Mouse (Mus musculus) c-Kit-positive CD71-negative TER-119-negative erythroid progenitor cells, embryonic 14.5 days (primary cell): ENCODE measurements around the gene Uqcc1.
A peak's percentile ranks its signal among the peaks of the same experiment; 100 is the strongest.

ENCODE experiments used
- DNase-seq: peaks from one replicate; pipeline ENCODE4 v3.0.0-alpha.2; 2013; ENCODE audit warnings: low read depth

The Uqcc1 gene

DNA sequence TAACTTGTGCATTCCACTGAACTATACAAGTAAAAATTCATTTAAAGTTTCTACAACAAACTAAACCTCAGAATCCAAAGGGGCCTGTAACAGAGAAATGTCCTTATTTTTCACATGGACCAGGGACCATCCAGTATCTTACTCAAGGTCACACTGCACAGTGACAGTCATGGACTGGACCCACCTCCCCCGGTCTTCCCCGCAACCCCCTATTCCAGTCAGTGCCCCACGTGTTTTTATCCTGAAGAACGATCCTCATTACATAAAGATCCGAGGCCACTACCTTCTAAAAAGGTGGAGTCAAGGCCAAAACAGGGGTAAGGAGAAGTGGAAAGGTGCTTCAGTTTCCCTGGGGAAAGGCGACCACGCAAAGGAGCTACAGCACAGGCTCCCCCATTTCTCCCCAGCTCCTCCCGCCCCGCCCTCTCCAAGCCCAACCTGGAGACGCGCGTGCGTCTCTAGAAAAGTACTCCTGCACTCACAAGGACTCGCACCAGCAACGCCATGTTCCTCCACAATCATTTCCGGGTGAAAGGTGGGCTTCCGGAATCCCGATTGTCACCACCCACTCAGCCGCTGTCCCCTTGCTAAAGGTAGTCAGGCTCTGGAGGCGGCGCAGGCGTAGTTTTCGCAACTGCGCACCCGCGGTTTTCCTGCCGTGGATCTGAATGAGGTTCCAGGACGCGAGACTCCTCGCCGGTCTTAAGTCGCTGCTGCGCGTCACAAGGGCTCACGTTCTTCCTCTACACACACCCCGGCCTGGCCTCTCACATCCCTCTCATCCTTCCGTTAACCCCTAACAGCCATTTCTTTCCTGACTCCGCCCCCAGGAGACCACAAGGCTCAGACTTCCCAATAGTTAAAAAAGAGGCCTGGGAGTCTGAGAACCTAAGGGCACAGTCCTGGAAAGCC, at the start of gene Uqcc1:
Uqcc1 (minus strand) TSS at position 780 of the 912 bp plus-strand sequence.
- DNase-seq, result peak; percentile 96

GRCm38 (mm10) chr2:155979328-155979991, 49.4 kb upstream of the Uqcc1 start:
- DNase-seq, result peak; percentile 55

- no peak for DNase-seq
Observed at GRCm38 (mm10) chr2:155974087-155974731, 44.1 kb upstream of the Uqcc1 start.

DNA sequence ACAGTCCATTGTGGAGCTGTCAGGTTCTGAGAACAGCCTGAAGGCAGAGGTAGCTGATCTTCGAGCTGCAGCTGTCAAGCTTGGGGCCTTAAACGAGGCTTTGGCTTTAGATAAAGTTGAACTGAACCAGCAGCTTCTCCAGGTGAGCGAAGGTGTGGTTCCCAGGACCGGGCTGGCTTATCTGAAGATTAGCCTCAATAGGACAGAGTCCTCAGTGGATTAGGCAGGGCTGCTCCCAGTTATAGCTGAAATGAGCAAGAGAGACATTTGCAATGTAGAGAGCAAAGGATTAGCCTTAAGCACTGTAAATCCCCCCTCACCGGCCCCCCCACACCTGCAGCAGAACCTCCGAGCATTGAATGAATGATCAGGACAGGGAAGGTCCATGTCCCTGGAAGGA, 43.2 kb upstream of the Uqcc1 start:
- no peak for DNase-seq

DNA sequence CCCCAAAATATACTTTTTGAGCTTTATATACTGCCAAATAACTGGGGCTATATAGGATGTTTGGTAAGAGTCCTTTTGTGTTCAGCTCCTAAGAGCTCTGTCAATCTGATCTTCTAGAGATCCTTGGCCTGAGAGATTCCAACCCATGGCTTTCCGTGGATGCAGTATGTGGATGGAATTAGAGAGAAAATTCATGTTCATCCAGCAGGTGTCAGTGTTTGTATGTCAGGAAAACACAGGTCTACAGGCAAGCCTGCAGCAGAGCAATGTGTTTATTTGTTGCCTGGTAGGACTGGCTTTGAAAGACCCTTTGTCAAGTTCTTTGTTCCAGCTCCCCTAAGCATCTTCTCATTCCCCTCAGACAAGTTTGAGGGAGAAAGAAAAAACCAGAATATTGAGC, 32.9 kb upstream of the Uqcc1 start:
- DNase-seq, result no peak

GRCm38 (mm10) chr2:155961862-155962261, 31.8 kb upstream of the Uqcc1 start:
- no peak for DNase-seq

DNA sequence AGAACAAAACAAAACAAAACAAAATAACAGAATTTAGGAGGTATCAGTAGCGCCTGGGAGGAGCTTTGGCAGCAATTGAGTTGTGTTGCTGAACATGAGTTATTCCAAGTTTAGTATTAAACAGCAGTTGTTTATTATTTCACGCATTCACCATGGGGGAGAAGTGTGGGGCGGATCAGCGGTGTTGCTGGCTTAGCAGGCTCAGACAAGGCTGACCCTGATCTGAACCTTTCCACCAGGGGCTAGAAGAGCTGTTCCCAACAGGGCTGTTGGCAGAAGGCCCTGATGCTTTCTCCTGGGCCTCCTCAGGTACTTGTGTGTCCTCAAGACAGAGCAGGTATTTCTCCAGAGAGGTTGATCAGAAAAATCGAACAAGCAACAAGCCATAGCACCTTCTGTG, 29.9 kb upstream of the Uqcc1 start:
- DNase-seq, result no peak

DNA sequence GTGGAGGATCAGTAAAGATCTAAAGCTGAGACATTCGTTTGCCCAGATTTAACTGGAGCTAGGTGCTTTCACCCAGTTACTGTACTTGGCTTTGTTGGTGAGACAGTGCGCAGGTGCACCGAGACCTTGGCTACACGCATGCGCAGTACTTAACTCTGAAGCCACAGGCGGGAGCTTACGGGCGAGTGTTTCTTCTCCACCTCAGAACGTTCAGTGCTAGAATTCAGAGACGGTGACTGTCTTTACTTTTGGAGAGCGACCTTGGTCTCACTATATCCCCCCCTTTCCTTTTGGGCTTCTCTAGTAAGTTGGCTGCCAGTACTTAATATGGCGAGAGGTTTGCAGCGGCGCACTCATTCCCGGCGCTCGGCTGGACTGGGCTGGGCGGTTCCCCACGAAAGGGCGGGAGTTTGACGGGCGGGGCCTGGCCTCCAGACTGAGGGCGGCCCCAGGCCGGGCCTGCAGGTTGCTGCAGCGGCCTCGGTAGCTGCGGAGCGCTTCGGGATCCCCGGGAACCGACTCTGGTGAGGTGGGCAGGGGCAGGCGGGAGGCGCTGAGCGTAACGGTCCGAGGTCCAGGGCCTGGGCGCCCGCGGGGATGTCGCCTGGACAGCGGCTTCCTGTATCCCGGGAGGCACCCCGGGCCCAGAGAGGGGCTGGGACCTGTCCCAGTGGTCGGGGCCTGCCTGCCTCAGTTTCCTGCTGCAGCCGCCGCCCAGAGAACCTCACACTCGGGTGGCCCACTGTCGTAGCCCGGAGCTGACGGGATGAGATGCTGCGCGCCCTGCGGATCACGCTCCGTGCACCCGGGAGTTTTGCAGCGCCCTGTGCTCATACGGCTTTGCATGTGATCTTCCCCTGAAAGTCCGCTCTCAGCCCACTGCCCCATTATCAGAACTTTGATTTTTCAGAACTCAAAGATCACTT, 26.3 kb upstream of the Uqcc1 start, which contains the start of gene Cep250:
Cep250 (plus strand) TSS at position 325 of the 926 bp plus-strand sequence.
- peak; percentile 77 for DNase-seq

DNA sequence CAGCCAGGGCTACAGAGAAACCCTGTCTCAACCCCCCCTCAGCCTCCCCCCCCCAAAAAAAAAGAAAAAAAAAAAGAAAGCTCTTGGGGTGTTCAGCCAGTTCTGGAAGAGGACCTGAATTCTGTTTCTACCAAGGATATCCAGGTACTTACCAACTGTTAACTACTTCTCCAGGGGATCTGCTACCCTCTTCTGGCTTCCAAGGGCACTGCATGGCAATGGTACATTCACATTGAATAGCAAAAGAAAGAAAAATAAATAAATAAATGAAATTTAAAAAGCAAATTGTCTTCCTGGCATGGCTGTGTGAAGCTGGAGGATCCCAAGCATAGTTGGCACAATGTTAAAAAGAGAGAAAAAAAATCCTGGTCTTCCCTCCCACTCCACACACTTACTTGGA, 21.9 kb upstream of the Uqcc1 start:
- DNase-seq, result peak; percentile 44

DNA sequence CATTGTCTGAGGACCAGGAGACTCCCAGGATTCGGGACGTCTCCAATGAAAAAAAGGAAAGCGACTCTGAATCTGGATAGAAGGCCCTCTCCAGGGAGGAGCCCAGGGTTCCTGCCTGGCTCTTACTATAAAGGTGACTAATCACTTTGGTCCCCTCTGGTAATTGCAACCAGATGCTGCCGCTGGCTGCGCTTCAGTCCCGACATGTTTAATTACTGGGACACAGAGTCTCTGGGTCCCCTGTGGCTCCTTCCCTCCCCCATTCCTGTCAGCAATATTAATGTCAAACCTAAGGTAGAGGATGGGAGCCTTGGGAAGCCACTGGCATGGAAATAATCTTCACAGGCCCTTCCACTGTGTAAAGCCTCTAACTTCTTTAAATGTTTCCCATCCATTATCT, 19.3 kb upstream of the Uqcc1 start:
- DNase-seq, result no peak

DNA sequence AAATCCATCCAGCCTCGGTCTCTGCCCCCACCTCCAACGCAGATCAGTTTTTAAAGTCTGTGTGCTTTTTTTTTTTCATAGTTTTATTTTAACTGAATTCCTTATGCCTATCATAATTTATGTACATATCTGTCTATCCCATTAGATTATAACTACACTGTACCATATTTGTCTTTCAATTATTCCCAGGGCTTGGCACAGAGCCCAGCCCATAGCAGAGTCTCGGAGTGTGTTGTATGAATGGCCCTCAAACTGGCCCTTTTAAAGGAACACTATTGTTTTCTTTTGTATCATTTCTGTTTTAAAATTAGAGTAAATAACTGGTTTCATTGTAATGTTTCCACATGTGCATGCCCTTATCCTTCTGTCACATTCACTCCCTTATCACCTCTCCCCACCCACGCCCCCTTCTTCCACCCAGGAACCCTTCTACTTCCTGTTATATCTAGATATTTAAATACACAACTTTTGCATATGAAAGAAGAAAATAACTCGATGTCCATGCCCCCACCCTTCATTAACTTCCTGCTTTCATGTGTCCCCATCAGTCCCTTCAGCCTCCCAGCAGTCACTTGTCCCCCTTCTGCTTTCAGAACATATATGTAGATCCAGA, 17.4 kb upstream of the Uqcc1 start:
- DNase-seq, result no peak

DNA sequence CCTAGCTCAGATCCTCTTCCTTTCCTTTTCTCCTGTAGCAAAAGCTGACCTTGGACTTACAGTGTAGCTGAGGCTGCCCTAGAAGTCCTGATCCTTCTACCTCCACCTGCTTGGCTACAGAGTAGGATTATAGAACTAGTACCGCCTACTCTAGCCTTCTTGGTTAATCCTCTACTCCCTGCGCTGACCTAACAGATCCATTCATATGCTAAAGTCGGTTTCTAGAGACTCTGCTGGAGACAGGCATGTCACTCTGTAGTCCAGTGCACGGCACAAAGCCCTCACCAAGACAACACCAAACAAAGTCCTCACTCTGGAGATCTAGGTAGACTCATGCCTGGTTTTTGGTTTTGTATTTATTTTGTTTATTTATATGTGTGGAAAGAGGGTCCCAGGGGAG, 16.4 kb upstream of the Uqcc1 start:
- DNase-seq, result no peak

DNA sequence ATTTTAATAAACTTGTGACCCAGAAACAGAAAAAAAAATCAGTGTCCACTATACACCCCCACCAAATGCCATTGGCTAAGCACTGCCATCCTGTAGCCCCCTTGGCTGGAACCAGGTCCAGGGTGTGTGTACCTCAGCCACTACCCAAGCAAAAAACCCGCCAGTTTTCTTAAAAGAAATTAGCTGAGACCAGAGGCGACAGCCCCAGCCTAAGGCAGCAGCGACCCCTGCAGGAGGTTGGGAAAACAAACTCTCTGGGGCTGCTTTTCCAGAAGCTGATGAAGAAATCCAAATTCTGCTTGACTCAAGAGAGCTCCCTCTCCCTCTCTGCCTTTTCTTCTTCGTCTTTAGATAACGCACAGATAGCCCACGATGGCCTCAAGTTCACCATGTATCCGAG, 16.0 kb upstream of the Uqcc1 start:
- peak; percentile 79 for DNase-seq

DNA sequence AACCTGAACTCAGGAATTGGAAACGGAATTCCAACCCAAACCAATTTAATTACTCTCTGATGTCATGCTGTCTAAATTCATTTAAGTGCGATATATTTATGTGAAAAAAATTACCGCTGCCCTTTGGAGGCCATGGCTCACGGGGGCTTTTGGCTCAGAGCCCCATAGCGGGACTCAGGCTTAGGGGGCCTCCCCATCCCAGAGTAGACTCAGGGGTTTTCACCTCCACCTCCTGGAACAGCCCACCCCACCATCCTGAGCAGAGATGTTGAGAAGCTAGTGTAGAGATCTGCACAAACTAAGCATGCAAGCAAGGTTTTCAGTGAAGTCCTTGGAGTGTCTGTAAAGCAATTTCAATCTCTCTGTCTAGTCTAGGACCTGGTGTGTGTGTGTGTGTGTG, 15.5 kb upstream of the Uqcc1 start:
- DNase-seq, result no peak

GRCm38 (mm10) chr2:155945124-155945523, 15.0 kb upstream of the Uqcc1 start, which contains the start of gene Gdf5:
Gene Gdf5 (minus strand): TSS chr2:155945367.
- no peak for DNase-seq

DNA sequence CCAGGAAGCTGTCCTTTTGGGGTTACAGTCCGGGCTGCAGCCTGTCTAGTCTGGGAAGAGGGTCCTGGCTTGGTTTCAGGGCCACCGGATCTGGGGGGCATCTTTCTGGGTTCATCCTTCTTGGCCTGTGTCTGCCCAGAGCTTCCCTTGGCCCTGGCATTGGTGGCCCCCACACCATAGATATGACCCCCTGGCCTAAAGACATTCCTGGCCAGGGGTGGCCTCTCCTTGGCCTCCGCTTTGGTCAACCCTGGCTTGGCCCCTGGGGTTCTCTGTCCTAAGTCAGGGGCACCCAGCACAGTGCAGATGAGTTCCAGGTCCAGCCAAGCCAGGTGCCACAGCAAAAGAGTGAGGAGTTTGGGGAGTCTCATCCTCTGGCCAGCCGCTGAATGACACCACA, 14.6 kb upstream of the Uqcc1 start:
- no peak for DNase-seq

DNA sequence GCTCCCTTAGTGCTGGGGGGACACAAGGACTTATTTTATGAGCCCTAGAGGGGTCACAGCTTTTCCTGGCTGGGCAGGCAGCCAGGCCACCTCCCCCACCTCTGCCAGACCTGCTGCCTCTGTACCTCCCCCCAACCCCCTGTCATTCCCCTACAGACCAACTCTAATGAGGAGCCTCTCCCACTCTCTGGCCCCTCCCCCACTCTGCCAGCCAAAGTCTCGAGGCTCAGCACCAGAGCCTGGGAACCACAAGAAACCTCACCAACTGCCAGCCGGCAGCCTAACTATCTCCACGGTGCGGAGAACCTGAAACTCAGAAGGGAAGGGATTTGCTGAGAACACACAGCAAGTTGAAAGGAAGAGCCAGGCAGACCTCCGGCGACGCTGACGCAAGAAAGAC, 13.4 kb upstream of the Uqcc1 start:
- DNase-seq, result no peak

DNA sequence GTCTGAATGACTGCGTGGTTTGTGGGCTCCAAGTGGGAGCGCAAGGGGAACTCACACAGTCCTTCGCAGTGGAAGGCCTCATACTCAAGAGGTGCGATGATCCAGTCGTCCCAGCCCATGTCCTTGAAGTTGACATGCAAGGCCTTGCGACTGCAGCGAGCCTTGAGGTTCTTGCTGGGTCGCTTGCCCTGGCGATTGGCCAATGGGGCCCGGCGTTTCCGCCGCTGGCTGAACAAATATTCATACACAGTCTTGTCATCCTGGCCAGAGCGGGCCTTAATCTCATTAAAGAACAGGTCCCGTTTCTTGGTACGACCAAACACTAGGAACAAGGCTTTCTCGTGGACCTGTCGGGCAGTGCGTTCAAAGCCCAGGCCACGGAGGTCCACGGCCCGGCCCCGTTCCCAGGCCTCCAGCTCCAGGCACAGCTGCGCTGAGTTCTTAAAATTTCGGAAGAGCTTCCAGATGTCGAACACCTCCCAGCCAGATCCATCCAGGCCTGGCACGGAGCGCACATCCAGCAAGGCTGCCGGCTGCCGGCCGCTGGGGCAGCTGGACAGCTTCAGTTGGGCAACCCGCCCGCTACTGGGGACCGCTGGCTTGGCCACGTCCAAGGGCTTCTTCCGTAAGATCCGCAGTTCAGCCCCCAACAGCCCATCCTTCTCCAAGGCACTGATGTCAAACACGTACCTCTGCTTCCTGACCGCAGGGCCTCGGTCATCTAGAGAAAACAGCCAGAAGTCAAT, 11.8 kb upstream of the Uqcc1 start:
- no peak for DNase-seq

DNA sequence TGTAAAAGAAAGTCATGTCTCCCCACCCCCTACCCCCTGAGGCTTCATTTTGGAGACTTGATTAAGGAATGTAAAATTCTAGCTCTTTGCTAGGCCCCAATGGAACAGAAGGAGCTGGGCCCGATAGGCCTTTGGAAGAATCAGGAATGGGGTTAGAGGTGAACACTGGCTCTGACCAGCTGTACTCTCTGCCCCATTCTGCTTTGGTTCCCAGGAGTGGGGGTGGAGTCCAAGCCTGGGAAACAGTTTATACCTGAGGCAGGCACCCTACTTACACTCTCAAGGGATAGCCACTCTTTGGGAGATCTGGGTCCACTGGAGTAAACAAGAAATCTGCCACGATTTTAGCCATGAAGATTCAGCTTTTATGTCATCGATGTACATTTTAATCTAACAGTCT, 10.6 kb upstream of the Uqcc1 start, which contains the start of gene Gm15557:
Gm15557 (plus strand) TSS at position 48 of the 400 bp plus-strand sequence.
- no peak for DNase-seq

GRCm38 (mm10) chr2:155939897-155940529, 9.9 kb upstream of the Uqcc1 start:
- no peak for DNase-seq
